Mouse (Mus musculus) liver, embryonic 13.5 days (tissue): ENCODE results near the gene Krt28. TPM values are rescaled to one million over a fixed set of nuclear protein-coding genes. Genes with fewer than 3 reads are reported as not detected.

Source experiments
- ATAC-seq: fragments of 200-750 bp; cut with Nextera tagmentation; 2 replicates; pipeline ENCODE4 v1.8.0; 2017; ENCODE audit warnings: low read depth, mild to moderate bottlenecking, moderate number of reproducible peaks, moderate library complexity
- DNase-seq: peaks from one replicate; pipeline ENCODE4 v3.0.0; 2022
- H3K27ac ChIP-seq: fragments of 300-500 bp; sonication (generic); 2 replicates; pipeline ENCODE4 v1.5.1; 2015; ENCODE audit warnings: moderate library complexity, mild to moderate bottlenecking, inconsistent platforms
- H3K27me3 ChIP-seq: fragments of 300-500 bp; sonication (generic); 2 replicates; pipeline ENCODE4 v1.6.1; 2015; ENCODE audit warnings: mild to moderate bottlenecking, inconsistent platforms
- H3K36me3 ChIP-seq: fragments of 300-500 bp; sonication (generic); 2 replicates; pipeline ENCODE4 v1.6.1; 2015; ENCODE audit warnings: mild to moderate bottlenecking, inconsistent platforms
- H3K4me1 ChIP-seq: fragments of 300-500 bp; sonication (generic); replicated peaks from 2 replicates; pipeline ENCODE4 v1.6.1; 2015; ENCODE audit warnings: inconsistent platforms
- H3K4me2 ChIP-seq: fragments of 300-500 bp; sonication (generic); 2 replicates; pipeline ENCODE4 v1.6.1; 2015; ENCODE audit warnings: inconsistent platforms, mild to moderate bottlenecking, moderate library complexity
- H3K4me3 ChIP-seq: fragments of 300-500 bp; sonication (generic); replicated peaks from 2 replicates; pipeline ENCODE4 v1.5.1; 2015; ENCODE audit warnings: mild to moderate bottlenecking, inconsistent platforms
- H3K9ac ChIP-seq: fragments of 300-500 bp; sonication (generic); 2 replicates; pipeline ENCODE4 v1.6.1; 2015; ENCODE audit warnings: mild to moderate bottlenecking, inconsistent platforms
- H3K9me3 ChIP-seq: fragments of 300-500 bp; sonication (generic); replicated peaks from 2 replicates; pipeline ENCODE4 v1.6.1; 2016; ENCODE audit warnings: inconsistent platforms
- WGBS: fragments of 180-500 bp; shearing (Covaris S2); methylation state at CpG from one replicate; pipeline ENCODE4 v1.1.7; 2015; ENCODE audit not compliant: insufficient replicate concordance; 5-methylcytosine and 5-hydroxymethylcytosine counted together
- polyA plus RNA-seq: library from polyadenylated mRNA; unstranded; fragments of >200 nt; fragmentation: Nextera tagmentation; extraction: Ambion mirVana; gene quantifications from 2 replicates; pipeline ENCODE4 v1.2.1, GENCODE M21; 2015

Gene Krt28
- polyA plus RNA-seq, 1 experiment from 2014 or later: not detected

- H3K27ac ChIP-seq: no peak overlapping the region
- DNase-seq (no peak), ATAC-seq (no peak)
- no peak overlapping the region for H3K4me2 ChIP-seq
- no peaks in the 10 kb centered on the region for H3K9me3 ChIP-seq
- H3K27me3 ChIP-seq: no peaks in the 10 kb centered on the region; the same call in 1 of the 2 replicates
- no peak overlapping the region for H3K4me3 ChIP-seq
- H3K4me1 ChIP-seq: no peaks in the 10 kb centered on the region
- H3K9ac ChIP-seq: no peak overlapping the region
- no peaks in the 10 kb centered on the region for H3K36me3 ChIP-seq
- 16% methylated on average over 9 of the region's 9 CpGs for WGBS
These were observed 10.3 kb downstream of the Krt28 start for GRCm38 (mm10) chr11:99364412-99364811.

GRCm38 (mm10) chr11:99361423-99361822 is 13.3 kb downstream of the Krt28 start:
- H3K4me1 ChIP-seq: no peaks in the 10 kb centered on the region
- ATAC-seq: no peak
- no peak overlapping the region for H3K4me3 ChIP-seq
- DNase-seq: no peak
- no peak overlapping the region for H3K4me2 ChIP-seq
- H3K9me3 ChIP-seq: no peaks in the 10 kb centered on the region
- H3K9ac ChIP-seq: no peak overlapping the region
- H3K27me3 ChIP-seq: no peaks in the 10 kb centered on the region; the same call in 1 of the 2 replicates
- no peak overlapping the region for H3K27ac ChIP-seq
- no peaks in the 10 kb centered on the region for H3K36me3 ChIP-seq
- WGBS: 68% methylated on average over 8 of the region's 8 CpGs

DNA sequence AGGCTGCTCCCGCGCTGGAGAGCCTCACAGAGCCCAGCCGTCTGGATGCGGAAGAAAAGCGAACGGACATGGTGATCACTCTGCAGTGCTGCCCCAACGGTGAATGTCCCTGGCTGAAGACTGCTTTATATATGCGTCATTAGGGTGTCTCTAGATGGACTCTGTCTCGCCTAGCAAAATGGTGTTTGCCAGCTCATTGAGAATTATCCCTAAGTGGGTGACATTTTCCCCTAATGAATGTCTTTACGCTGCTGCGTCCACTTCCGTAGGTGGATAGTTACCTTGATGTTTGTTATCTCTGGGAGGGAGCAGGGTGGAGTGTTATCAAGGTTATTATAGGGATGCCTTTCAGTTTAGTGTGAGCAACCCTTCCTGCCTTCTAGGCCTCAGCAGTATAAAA is 23.7 kb downstream of the Krt28 start, which contains the start of gene Krt27:
Gene Krt27 (minus strand): TSS at position 101 of the 400 bp plus-strand sequence.
- Histone ChIP-seq H3K27me3 (no peaks in the 10 kb centered on the region), H3K9me3 (no peaks in the 10 kb centered on the region), H3K4me2 (no peak within 1 kb of the TSS), H3K36me3 (no peaks in the 10 kb centered on the region), H3K9ac (no peak within 1 kb of the TSS), H3K4me1 (no peaks in the 10 kb centered on the region), H3K27ac (no peak within 1 kb of the TSS), H3K4me3 (no peak within 1 kb of the TSS)
- DNase-seq (no peak), ATAC-seq (no peak)
- 71% methylated on average over 12 of the region's 12 CpGs for WGBS

- no peak overlapping the region for H3K4me2 ChIP-seq
- H3K9me3 ChIP-seq: no peaks in the 10 kb centered on the region
- DNase-seq: no peak
- no peaks in the 10 kb centered on the region for H3K4me1 ChIP-seq
- WGBS: 75% methylated on average over 11 of the region's 11 CpGs
- H3K27ac ChIP-seq: no peak overlapping the region
- no peaks in the 10 kb centered on the region for H3K36me3 ChIP-seq
- H3K27me3 ChIP-seq: no peaks in the 10 kb centered on the region
- H3K9ac ChIP-seq: no peak overlapping the region
- no peak overlapping the region for H3K4me3 ChIP-seq
- no peak for ATAC-seq
These were observed 35.3 kb downstream of the Krt28 start for GRCm38 (mm10) chr11:99339299-99339847.

- H3K9ac ChIP-seq: no peak within 1 kb of the TSS
- 81% methylated on average over 11 of the region's 11 CpGs for WGBS
- H3K27me3 ChIP-seq: no peaks in the 10 kb centered on the region
- H3K4me1 ChIP-seq: no peaks in the 10 kb centered on the region
- DNase-seq (no peak), ATAC-seq (no peak)
- no peak within 1 kb of the TSS for H3K4me2 ChIP-seq
- no peak within 1 kb of the TSS for H3K4me3 ChIP-seq
- no peaks in the 10 kb centered on the region for H3K9me3 ChIP-seq
- no peak within 1 kb of the TSS for H3K27ac ChIP-seq
- H3K36me3 ChIP-seq: no peaks in the 10 kb centered on the region
These were observed 36.8 kb downstream of the Krt28 start, which contains the start of gene Krt26 for GRCm38 (mm10) chr11:99337866-99338265. Gene Krt26 (minus strand): TSS chr11:99337966.

DNA sequence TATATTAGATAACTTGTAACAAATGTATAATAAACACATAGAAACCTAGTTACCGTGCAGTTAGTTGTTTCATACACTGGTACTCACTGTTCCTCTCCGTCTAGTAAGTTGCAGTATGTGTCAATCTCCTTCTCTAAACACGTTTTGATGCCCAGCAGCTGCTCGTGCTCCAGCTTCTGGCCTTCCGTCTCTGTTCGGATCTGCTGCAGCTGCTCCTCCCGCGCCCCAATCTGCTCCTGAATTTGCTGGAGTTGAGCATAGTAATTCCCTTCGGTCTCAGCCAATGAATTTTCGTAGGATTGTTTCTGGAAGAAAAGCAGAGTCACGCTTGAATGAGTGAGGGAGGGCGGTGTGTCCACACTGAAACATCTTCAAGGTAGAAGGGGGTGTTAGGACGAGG is 41.3 kb downstream of the Krt28 start:
- no peak for DNase-seq
- ATAC-seq: no peak
- Histone ChIP-seq H3K27me3 (no peaks in the 10 kb centered on the region), H3K4me1 (no peaks in the 10 kb centered on the region), H3K36me3 (no peaks in the 10 kb centered on the region), H3K9me3 (no peaks in the 10 kb centered on the region), H3K27ac (no peak overlapping the region), H3K9ac (no peak overlapping the region), H3K4me2 (no peak overlapping the region), H3K4me3 (no peak overlapping the region)
- 71% methylated on average over 13 of the region's 13 CpGs for WGBS

GRCm38 (mm10) chr11:99329655-99330054 is 45.0 kb downstream of the Krt28 start:
- 58% methylated on average over 2 of the region's 2 CpGs for WGBS

GRCm38 (mm10) chr11:99322851-99323250 is 51.9 kb downstream of the Krt28 start, which contains the start of gene Krt25:
Gene Krt25 (minus strand): TSS chr11:99322951.
- DNase-seq: no peak
- no peak within 1 kb of the TSS for H3K4me3 ChIP-seq
- 77% methylated on average over 11 of the region's 11 CpGs for WGBS
- no peaks in the 10 kb centered on the region for H3K4me1 ChIP-seq
- no peak within 1 kb of the TSS for H3K4me2 ChIP-seq
- no peak within 1 kb of the TSS for H3K27ac ChIP-seq
- ATAC-seq: no peak
- H3K9ac ChIP-seq: no peak within 1 kb of the TSS
- H3K9me3 ChIP-seq: no peaks in the 10 kb centered on the region; the same call in 1 of the 2 replicates
- no peaks in the 10 kb centered on the region for H3K36me3 ChIP-seq
- no peaks in the 10 kb centered on the region for H3K27me3 ChIP-seq

More at GRCm38 (mm10) chr11:99329655-99330054, 45.0 kb downstream of the Krt28 start:
- no peak for DNase-seq
- Histone ChIP-seq H3K9me3 (no peaks in the 10 kb centered on the region; the same call in 1 of the 2 replicates), H3K36me3 (no peaks in the 10 kb centered on the region), H3K9ac (no peak overlapping the region), H3K27ac (no peak overlapping the region), H3K4me3 (no peak overlapping the region), H3K27me3 (no peaks in the 10 kb centered on the region), H3K4me1 (no peaks in the 10 kb centered on the region), H3K4me2 (no peak overlapping the region)
- ATAC-seq: no peak

GRCm38 (mm10) chr11:99321094-99321493 is 53.6 kb downstream of the Krt28 start:
- H3K27me3 ChIP-seq: no peaks in the 10 kb centered on the region
- WGBS: 80% methylated on average over 14 of the region's 14 CpGs
- ATAC-seq (no peak), DNase-seq (no peak)
- H3K9me3 ChIP-seq: no peaks in the 10 kb centered on the region; the same call in 1 of the 2 replicates
- no peak overlapping the region for H3K27ac ChIP-seq
- H3K9ac ChIP-seq: no peak overlapping the region
- H3K36me3 ChIP-seq: no peaks in the 10 kb centered on the region
- H3K4me3 ChIP-seq: no peak overlapping the region
- no peak overlapping the region for H3K4me2 ChIP-seq
- H3K4me1 ChIP-seq: no peaks in the 10 kb centered on the region

GRCm38 (mm10) chr11:99319127-99319526 is 55.6 kb downstream of the Krt28 start:
- Histone ChIP-seq H3K4me2 (no peak overlapping the region), H3K9me3 (no peaks in the 10 kb centered on the region), H3K36me3 (no peaks in the 10 kb centered on the region), H3K27ac (no peak overlapping the region), H3K4me1 (no peaks in the 10 kb centered on the region), H3K9ac (no peak overlapping the region), H3K27me3 (no peaks in the 10 kb centered on the region), H3K4me3 (no peak overlapping the region)
- no peak for DNase-seq
- no peak for ATAC-seq
- WGBS: 59% methylated on average over 9 of the region's 9 CpGs

GRCm38 (mm10) chr11:99316543-99316942 is 58.2 kb downstream of the Krt28 start:
- no peak overlapping the region for H3K4me2 ChIP-seq
- no peak overlapping the region for H3K4me3 ChIP-seq
- WGBS: 58% methylated on average over 8 of the region's 8 CpGs
- no peak for ATAC-seq
- H3K9ac ChIP-seq: no peak overlapping the region
- H3K36me3 ChIP-seq: no peaks in the 10 kb centered on the region
- H3K27ac ChIP-seq: no peak overlapping the region
- DNase-seq: no peak
- H3K27me3 ChIP-seq: no peaks in the 10 kb centered on the region
- H3K9me3 ChIP-seq: no peaks in the 10 kb centered on the region
- no peaks in the 10 kb centered on the region for H3K4me1 ChIP-seq
